Mouse (Mus musculus): ENCODE measurements at regions not wholly inside any gene's neighbourhood (a gene's known extent, or its start where the extent isn't known, plus 50 kb on each side); places are given as distances from the start of the nearest gene placed in this dataset.
"Not testable (repeated sequence)": the region's sequence is repeated elsewhere in the genome, so short reads cannot be mapped to it uniquely, and the experiment has no call there.

- not testable (repeated sequence) for TF ChIP-seq CTCF (IDR thresholded peaks at IDR 0.05; ENCODE audit: extremely low read depth, insufficient read length, insufficient replicate concordance, low read depth, low read length); POLR2A (IDR thresholded peaks at IDR 0.05; ENCODE audit: low read depth, low read length)
These were observed 56.0 kb upstream of the Zcchc2 start for GRCm38 (mm10) chr1:105934171-105934570.

All from small intestine, adult 2 months (tissue).